Mouse (Mus musculus): ENCODE data around the gene Stx8.

Stx8 gene

DNA sequence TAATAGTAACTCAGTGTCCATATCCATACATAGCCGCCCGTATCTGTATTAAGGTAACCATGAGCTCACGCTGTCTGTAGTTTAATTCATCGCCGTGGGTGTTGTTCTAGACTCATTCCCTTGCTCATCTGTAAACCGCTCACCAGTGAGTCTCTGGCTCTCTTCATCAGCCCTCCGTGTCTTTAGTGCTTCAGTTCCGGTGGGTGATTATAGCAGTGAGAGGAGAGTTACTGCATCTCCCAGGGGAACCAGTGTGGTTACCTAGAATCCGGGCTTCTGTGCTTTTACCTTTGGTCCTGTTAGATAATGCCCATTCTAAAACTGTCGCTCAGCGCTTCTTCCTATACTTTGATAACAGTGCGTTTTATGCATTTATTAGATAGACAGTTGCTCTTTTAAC lies 116.8 kb downstream of the Stx8 start:
- DNase-seq (ENCODE audit: extremely low read depth, low read depth, low spot score), result no peak

DNA sequence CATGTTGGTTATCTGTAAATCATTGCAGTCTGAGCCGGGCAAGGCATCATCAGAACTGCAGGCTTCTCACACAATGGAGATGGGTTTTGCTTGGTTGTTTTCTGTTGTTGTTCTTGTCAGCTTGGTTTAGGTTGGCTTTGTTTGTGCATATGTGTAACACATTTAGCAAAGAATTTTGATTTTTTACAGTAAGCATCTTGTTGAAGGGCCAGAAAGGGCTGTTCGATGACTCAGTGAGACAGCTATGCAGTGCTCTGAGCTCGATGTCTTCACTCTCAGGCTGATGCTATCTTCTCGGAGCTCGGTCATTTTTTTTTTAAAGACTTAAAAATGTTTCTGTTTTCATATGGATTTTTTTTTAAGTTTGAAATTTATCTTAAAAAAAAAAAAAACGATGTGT lies 117.6 kb downstream of the Stx8 start:
- DNase-seq (ENCODE audit: extremely low read depth, low read depth, low spot score), result no peak

DNA sequence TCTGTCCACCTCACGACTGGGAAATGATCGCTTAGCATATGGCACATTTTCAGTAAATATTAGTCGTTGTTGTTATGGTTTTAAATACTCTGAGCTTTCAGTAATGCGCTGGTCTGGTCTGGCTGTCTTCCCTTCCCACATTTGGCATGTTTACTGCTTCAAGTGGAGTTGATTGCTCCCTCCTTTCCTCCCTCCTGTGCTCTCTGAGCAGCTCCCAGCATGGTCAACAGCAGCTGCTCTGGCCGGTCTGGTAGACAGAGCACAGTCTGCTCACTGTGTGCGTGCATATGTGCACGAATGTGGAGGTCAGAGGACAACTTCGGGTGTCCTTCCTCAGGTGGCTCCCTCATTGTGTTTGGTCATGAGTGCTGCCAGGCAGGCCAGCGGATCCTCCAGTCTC lies 120.2 kb downstream of the Stx8 start:
- no peak for DNase-seq (ENCODE audit: extremely low read depth, low read depth, low spot score)

DNA sequence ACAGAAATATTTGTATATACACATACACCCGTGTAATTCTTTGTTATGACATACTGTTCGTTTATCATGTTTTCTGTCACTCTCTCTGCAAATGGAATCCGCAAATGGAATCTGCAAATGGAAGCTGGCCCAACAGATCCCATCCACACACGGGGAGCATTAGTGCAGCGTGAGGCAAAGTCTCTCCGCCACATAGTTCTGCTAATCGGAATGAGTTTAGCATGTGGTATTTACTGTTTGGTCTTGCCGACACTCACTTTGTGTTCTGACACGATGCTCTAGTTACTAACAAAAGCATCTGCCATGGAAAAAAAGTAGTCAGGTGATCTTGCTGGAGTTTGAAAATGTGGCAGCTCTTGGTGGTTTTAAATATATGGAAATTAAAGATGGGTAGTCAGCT lies 123.4 kb downstream of the Stx8 start:
- no peak for DNase-seq (ENCODE audit: extremely low read depth, low read depth, low spot score)

DNA sequence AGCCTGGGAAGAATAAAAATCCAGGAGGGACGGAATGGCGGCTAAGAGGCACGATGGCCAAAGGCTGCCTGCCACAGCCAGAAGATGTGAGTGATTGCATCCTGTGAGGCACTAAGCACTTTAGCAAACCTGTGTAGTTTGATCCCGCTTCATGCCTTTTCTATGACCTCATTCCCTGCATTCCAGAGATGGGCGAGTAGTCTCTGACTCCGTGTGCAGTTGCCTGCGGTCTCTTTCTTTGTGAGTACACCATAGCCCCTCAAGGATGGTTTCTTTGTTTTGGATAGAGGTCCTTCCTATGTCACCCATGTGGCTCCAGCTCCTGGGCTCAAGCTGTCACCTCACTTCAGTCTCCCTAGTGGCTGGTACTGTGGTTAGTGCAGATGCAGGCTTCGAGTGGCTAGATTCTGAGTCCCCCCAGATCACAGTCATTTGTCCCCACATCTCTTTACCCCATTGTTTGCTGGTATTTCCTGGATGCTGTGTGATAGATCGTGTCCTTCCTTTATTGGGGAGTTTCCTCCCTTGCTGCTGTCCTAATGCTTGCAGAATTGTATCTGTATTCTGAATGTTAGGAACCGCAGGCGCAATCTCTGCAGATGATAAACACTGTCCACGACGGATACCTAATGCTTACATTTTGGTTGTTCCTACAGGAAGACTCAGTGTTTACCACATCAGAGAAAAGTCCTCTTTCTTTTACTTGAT lies 124.0 kb downstream of the Stx8 start:
- no peak for DNase-seq (ENCODE audit: extremely low read depth, low read depth, low spot score)

DNA sequence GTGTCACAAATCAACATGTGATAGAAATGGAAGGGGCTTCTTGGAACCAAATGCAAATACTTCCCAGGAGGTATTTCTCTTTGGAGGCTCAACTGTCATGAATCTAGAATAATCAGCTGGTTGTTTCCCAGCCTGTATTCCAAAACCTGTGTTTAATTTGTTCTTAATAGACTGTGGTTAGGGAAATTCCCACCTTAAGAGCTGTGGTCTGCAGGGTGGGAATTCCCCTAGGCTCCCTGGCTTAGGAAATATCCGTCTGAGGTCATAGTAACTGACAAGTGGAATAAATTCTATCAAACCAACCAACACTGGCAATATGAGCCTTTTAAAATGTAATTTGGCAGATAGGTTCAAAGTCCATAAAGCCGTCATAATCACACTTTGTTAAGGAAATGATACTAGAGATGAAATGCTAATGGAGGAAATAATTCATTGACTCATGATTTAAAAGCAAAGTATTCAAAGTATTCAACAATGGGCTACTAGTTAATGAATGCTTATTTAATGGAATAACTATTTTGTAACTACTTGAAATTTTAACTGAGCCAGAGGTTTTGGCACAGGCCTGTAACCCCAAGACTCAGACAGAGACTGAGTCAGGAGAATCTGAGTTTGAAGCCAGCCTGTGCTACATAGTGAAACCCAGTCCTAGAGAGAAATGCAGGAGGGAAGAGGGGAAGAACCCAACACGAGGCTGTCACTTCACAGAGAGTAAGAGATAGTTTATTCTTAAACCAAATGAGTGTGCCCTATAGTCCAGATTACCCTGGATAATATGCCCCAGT lies 126.2 kb downstream of the Stx8 start:
- DNase-seq (ENCODE audit: extremely low read depth, low read depth, low spot score), result no peak

- DNase-seq (ENCODE audit: extremely low read depth, low read depth, low spot score), result no peak
Measured at GRCm38 (mm10) chr11:68101598-68101997, 135.6 kb downstream of the Stx8 start.

- DNase-seq (ENCODE audit: extremely low read depth, low read depth, low spot score), result peak; percentile 10
Measured at GRCm38 (mm10) chr11:68103480-68103879, 137.5 kb downstream of the Stx8 start.

DNA sequence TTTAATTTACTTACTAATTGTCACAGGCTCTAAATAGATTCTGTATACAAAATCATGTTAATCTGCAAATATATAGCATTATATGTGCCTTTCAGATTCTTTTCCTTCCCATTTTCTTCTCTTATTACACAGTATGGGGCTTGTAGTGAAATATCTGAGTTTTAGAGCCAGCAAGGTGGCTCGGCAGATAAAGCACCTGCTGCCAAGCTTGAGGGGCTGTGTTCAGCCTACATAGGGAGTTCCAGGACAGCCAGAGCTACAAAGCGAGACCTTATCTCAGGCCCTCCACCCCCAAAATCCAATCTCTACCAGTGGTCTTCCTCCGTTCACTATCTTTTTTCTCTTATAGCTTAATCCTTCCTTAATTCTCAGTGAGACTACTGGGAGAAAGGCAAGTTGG lies 140.1 kb downstream of the Stx8 start:
- no peak for DNase-seq (ENCODE audit: extremely low read depth, low read depth, low spot score)

GRCm38 (mm10) chr11:68113454-68114100 lies 147.6 kb downstream of the Stx8 start:
- no peak for DNase-seq (ENCODE audit: extremely low read depth, low read depth, low spot score)

DNA sequence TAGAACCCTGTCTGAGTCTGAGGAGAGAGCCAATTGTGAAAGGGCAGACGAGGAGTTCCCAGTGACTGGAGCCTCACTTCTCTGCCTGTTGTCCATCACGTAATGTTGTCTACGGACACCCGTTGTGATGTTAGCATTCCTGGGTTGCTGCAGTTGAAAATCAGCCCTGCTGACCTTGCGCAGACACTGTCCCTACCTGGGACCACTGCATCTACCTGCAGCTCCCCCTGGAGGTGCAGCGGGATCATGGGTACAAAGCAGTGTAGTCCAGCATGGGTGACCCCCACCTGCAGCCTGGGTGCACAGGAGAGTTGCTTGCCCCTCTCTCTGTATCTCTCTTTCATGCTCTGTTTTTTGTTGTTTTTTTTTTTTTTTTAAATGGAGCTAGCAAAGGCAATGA lies 148.2 kb downstream of the Stx8 start:
- no peak for DNase-seq (ENCODE audit: extremely low read depth, low read depth, low spot score)

DNA sequence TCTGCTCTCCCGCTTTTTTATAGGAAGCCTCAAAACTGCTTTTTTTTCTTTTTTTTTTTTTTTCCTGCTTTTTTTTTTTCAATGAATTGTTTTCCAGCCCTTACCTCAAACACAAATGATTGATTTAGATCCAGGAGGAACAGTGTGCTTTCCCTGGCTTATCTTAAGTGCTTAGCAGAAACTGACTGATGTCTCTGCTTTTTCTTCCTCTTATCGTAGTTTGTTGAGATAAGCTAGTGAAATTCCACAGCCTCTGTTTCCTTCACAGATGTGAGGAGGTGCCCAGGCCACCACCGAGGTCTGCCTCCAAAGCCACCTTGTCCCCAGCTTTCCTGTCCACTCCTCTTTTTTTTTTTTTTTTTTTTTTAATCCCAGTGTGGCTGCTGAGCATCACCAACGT lies 150.2 kb downstream of the Stx8 start:
- DNase-seq (ENCODE audit: extremely low read depth, low read depth, low spot score), result no peak

DNA sequence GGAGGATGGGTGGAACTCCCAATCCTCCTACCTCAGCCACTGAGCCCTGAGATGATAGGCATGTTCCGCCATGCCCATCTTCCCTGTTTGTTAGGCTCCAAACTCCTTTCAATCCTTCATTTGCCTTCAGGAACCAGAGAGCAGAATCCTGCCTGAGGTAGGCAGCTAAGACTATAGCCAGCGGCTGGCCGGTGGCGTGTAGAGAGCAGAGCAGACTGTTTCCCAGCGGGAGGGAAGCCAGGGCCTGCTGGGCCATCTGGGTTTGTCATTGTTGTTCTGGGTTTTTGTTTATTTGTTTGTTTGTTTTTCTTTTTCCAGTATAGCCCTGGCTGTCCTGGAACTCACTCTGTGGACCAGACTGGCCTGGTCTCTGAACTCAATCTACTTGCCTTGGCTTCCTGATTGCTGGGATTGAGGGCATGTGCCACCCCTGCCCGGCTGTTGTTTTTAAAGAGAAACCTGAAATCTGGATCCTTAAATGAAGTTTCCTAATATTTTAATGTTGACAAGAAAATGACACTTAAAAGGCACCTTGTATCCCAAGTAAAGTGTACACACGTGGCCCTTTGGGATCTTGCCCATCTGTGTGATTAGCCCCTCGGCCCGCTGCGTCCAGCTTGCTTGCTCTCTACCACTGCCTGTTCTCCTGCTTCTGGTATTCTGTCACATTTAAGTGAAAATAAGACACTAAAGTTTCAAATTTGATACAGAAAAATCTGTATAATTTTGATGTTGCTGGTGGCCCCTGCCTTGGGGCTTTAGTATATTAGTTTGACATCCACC lies 152.1 kb downstream of the Stx8 start:
- DNase-seq (ENCODE audit: extremely low read depth, low read depth, low spot score), result no peak

- DNase-seq (ENCODE audit: extremely low read depth, low read depth, low spot score), result no peak
Measured at GRCm38 (mm10) chr11:68118679-68119078, 152.7 kb downstream of the Stx8 start.

DNA sequence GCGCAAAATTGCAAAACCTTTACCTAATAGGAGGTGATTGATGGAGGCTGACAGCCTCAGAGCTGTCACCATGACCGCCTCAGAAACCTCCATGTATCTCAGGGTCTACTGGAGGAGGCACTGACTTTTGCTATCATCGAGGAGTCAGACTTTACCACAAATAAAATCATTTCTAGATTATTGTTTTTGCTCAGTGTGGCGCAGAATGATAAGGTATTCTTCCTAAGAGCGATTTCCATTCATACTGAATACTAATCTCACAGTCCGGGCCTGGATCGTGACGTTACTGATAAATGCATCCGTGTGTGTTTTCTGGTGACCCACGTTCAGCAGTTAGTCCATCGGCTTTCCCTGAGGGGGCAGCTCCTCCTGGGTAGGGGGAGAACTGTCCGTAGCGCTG lies 153.1 kb downstream of the Stx8 start:
- DNase-seq (ENCODE audit: extremely low read depth, low read depth, low spot score), result no peak

DNA sequence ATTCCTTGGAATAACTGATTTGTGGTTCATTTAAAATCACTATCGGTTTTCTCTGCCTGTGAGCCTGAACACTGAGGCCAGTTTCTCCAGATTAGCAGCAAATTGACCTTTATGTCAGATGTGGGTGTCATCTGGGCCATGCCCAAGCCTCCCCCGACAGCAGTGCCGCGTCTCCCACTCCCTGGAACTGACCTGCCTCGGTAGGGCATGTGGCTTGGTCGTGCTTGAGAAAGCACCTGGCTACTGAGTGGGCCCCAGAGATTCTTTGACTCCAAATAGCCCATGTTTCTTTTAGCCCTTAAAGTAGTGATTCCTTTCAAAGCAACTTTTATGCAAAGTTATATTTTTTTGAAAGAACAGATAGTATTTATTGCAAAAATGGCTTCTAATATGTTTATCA lies 155.3 kb downstream of the Stx8 start:
- no peak for DNase-seq (ENCODE audit: extremely low read depth, low read depth, low spot score)

- no peak for DNase-seq (ENCODE audit: extremely low read depth, low read depth, low spot score)
Measured at GRCm38 (mm10) chr11:68121660-68122059, 155.7 kb downstream of the Stx8 start.

DNA sequence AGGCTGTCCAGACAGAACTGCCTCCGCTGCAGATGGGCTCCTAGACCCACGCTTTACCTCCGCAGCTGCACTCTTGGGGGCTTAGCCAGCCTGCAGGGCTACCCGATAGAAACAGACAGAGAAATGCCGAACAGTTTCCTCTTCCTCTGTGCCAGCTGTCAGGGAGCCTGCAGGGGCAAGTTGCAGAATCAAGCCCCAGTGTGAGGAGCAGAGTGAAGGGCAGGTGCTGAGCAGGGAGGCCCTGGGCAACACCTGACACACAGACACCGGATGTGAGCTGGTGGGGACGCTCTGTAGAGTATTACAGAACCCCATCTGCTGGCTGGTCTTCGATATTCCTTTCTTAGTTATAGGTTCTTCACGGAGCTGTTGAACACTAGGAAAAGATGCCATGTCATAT lies 160.1 kb downstream of the Stx8 start:
- no peak for DNase-seq (ENCODE audit: extremely low read depth, low read depth, low spot score)

DNA sequence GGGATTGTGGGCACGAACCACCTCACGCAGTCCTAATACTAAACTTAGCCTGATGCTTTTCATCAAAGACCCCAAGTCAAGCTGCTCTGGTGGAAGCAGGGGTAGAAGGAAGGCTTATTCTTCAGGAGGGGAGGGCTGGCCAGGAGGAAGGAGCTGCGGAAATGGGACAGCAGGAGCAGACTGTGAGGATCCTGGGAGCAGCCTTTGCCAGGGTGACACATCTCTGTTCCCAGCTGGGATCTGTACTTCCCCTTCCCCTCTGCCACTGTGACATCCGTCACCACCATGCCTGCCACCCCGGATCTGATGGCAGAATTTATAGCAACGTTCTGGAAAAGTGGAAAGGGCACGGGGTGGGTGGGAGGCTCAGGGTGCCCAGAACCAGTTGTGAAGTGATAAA lies 168.5 kb downstream of the Stx8 start:
- DNase-seq (ENCODE audit: extremely low read depth, low read depth, low spot score), result no peak

GRCm38 (mm10) chr11:68135350-68135749 lies 169.4 kb downstream of the Stx8 start:
- DNase-seq (ENCODE audit: extremely low read depth, low read depth, low spot score), result no peak

- DNase-seq (ENCODE audit: extremely low read depth, low read depth, low spot score), result peak; percentile 25
Measured at GRCm38 (mm10) chr11:68136687-68137086, 170.7 kb downstream of the Stx8 start.

All from fat pad, adult 2 months (tissue).